Mouse (Mus musculus) spleen, adult 2 months (tissue): ENCODE measurements around the gene Spint5.

Experiments
- CTCF ChIP-seq: fragments of 200-500 bp; IDR thresholded peaks from 2 replicates; pipeline ENCODE4 v1.5.1; 2011; ENCODE audit warnings: mild to moderate bottlenecking, inconsistent platforms; ENCODE audit not compliant: insufficient read depth, insufficient read length, insufficient replicate concordance; ENCODE audit errors: extremely low read depth
- POLR2A ChIP-seq: fragments of 200-500 bp; IDR thresholded peaks from 2 replicates; pipeline ENCODE4 v1.6.1; 2011; ENCODE audit warnings: low read depth, low read length, inconsistent platforms

DNA sequence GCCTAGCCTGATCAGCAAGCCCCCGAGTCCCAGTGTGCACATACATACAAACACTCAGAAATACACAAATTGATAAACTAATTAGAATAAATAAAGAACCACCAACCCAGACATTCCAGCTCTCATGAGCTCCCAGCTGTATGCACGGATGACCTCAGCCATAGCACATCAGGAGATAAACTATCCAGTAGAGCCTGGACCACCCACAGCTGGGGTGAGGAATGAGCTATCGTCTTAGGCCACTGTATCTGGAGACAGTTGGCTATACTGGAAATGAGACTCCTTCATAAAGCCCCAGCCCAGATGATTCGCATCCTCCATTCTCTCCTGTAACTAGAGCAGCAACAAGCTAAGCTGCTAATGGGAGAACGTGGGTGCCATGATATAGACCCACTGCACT lies 19.7 kb downstream of the Spint5 start:
- TF ChIP-seq POLR2A (no peak), CTCF (no peak)
